Mouse (Mus musculus): ENCODE results near the gene Mmachc. TPM values are rescaled to one million over a fixed set of nuclear protein-coding genes. Genes with fewer than 3 reads are reported as not detected.
"Not testable (repeated sequence)": the region's sequence is repeated elsewhere in the genome, so short reads cannot be mapped to it uniquely, and the experiment has no call there.

The Mmachc gene
- polyA plus RNA-seq, 2 experiments = 7.6 to 18.1 TPM

GRCm38 (mm10) chr4:116683957-116684356, 24.2 kb downstream of the Mmachc start:
- WGBS = 93% methylated on average over 4 of the region's 4 CpGs
- Histone ChIP-seq H3K9ac (ENCODE audit: low read depth, low read length, severe bottlenecking) (no peak overlapping the region), H3K36me3 (ENCODE audit: control insufficient read depth, insufficient read depth, low read length) (peaks cover 14% of the 10 kb centered on the region), H3K4me2 (replicated peaks; ENCODE audit: low read depth, low read length, severe bottlenecking) (no peak overlapping the region), H3K27ac (replicated peaks; ENCODE audit: low read depth, low read length) (no peak overlapping the region), H3K4me3 (replicated peaks; ENCODE audit: low read length) (no peak overlapping the region), H3K27me3 (ENCODE audit: control insufficient read depth, insufficient read depth, low read length) (no peaks in the 10 kb centered on the region), H3K9me3 (ENCODE audit: control insufficient read depth, low read length) (no peaks in the 10 kb centered on the region), H3K4me1 (ENCODE audit: control insufficient read depth, insufficient read depth, low read length) (peaks cover 14% of the 10 kb centered on the region)
- TF ChIP-seq POLR2A (IDR thresholded peaks at IDR 0.05; ENCODE audit: borderline replicate concordance, extremely low read depth, insufficient read depth, insufficient read length) = no peak
- no peak for DNase-seq (ENCODE audit: low spot score)
- ATAC-seq (ENCODE audit: low FRiP score, low read depth) = no peak

- not testable (repeated sequence) for ATAC-seq (ENCODE audit: low FRiP score, low read depth); H3K4me1 ChIP-seq (ENCODE audit: control insufficient read depth, insufficient read depth, low read length); H3K9me3 ChIP-seq (ENCODE audit: control insufficient read depth, low read length); H3K27me3 ChIP-seq (ENCODE audit: control insufficient read depth, insufficient read depth, low read length); H3K9ac ChIP-seq (ENCODE audit: low read depth, low read length, severe bottlenecking); H3K27ac ChIP-seq (replicated peaks; ENCODE audit: low read depth, low read length); DNase-seq (ENCODE audit: low spot score); H3K36me3 ChIP-seq (ENCODE audit: control insufficient read depth, insufficient read depth, low read length); H3K4me3 ChIP-seq (replicated peaks; ENCODE audit: low read length); H3K4me2 ChIP-seq (replicated peaks; ENCODE audit: low read depth, low read length, severe bottlenecking)
- WGBS = 87% methylated on average over 4 of the region's 4 CpGs
These were observed 27.7 kb downstream of the Mmachc start for GRCm38 (mm10) chr4:116680521-116680920.

GRCm38 (mm10) chr4:116679141-116679540, 29.1 kb downstream of the Mmachc start:
- no peak for ATAC-seq (ENCODE audit: low FRiP score, low read depth)
- TF ChIP-seq POLR2A (IDR thresholded peaks at IDR 0.05; ENCODE audit: borderline replicate concordance, extremely low read depth, insufficient read depth, insufficient read length) = no peak
- no peaks in the 10 kb centered on the region for H3K9me3 ChIP-seq (ENCODE audit: control insufficient read depth, low read length)
- no peak overlapping the region for H3K27ac ChIP-seq (replicated peaks; ENCODE audit: low read depth, low read length)
- no peak overlapping the region for H3K9ac ChIP-seq (ENCODE audit: low read depth, low read length, severe bottlenecking)
- no peak overlapping the region for H3K4me3 ChIP-seq (replicated peaks; ENCODE audit: low read length)
- no peaks in the 10 kb centered on the region for H3K4me1 ChIP-seq (ENCODE audit: control insufficient read depth, insufficient read depth, low read length)
- 64% methylated on average over 5 of the region's 5 CpGs for WGBS
- no peak overlapping the region for H3K4me2 ChIP-seq (replicated peaks; ENCODE audit: low read depth, low read length, severe bottlenecking)
- H3K36me3 ChIP-seq (ENCODE audit: control insufficient read depth, insufficient read depth, low read length) = no peaks in the 10 kb centered on the region
- no peak for DNase-seq (ENCODE audit: low spot score)
- no peaks in the 10 kb centered on the region for H3K27me3 ChIP-seq (ENCODE audit: control insufficient read depth, insufficient read depth, low read length)

GRCm38 (mm10) chr4:116677808-116678207, 30.4 kb downstream of the Mmachc start:
- Histone ChIP-seq H3K27me3 (ENCODE audit: control insufficient read depth, insufficient read depth, low read length) (no peaks in the 10 kb centered on the region), H3K9me3 (ENCODE audit: control insufficient read depth, low read length) (no peaks in the 10 kb centered on the region), H3K4me2 (replicated peaks; ENCODE audit: low read depth, low read length, severe bottlenecking) (no peak overlapping the region), H3K4me1 (ENCODE audit: control insufficient read depth, insufficient read depth, low read length) (no peaks in the 10 kb centered on the region), H3K27ac (replicated peaks; ENCODE audit: low read depth, low read length) (no peak overlapping the region), H3K4me3 (replicated peaks; ENCODE audit: low read length) (no peak overlapping the region), H3K9ac (ENCODE audit: low read depth, low read length, severe bottlenecking) (no peak overlapping the region), H3K36me3 (ENCODE audit: control insufficient read depth, insufficient read depth, low read length) (no peaks in the 10 kb centered on the region)
- ATAC-seq (ENCODE audit: low FRiP score, low read depth) = no peak
- no peak for TF ChIP-seq POLR2A (IDR thresholded peaks at IDR 0.05; ENCODE audit: borderline replicate concordance, extremely low read depth, insufficient read depth, insufficient read length)
- WGBS = 57% methylated on average over 1 of the region's 1 CpGs
- DNase-seq (ENCODE audit: low spot score) = no peak

GRCm38 (mm10) chr4:116676027-116676426, 32.2 kb downstream of the Mmachc start:
- 79% methylated on average over 3 of the region's 3 CpGs for WGBS
- ATAC-seq (ENCODE audit: low FRiP score, low read depth) = no peak
- no peak for TF ChIP-seq POLR2A (IDR thresholded peaks at IDR 0.05; ENCODE audit: borderline replicate concordance, extremely low read depth, insufficient read depth, insufficient read length)

GRCm38 (mm10) chr4:116674761-116675160, 33.4 kb downstream of the Mmachc start:
- not testable (repeated sequence) for DNase-seq (ENCODE audit: low spot score); H3K4me2 ChIP-seq (replicated peaks; ENCODE audit: low read depth, low read length, severe bottlenecking); H3K4me3 ChIP-seq (replicated peaks; ENCODE audit: low read length); H3K9ac ChIP-seq (ENCODE audit: low read depth, low read length, severe bottlenecking); H3K4me1 ChIP-seq (ENCODE audit: control insufficient read depth, insufficient read depth, low read length); H3K27ac ChIP-seq (replicated peaks; ENCODE audit: low read depth, low read length); H3K36me3 ChIP-seq (ENCODE audit: control insufficient read depth, insufficient read depth, low read length); ATAC-seq (ENCODE audit: low FRiP score, low read depth); H3K27me3 ChIP-seq (ENCODE audit: control insufficient read depth, insufficient read depth, low read length); H3K9me3 ChIP-seq (ENCODE audit: control insufficient read depth, low read length)
- WGBS = 87% methylated on average over 6 of the region's 6 CpGs

More at GRCm38 (mm10) chr4:116676027-116676426, 32.2 kb downstream of the Mmachc start:
- Histone ChIP-seq H3K27me3 (ENCODE audit: control insufficient read depth, insufficient read depth, low read length) (no peaks in the 10 kb centered on the region), H3K9ac (ENCODE audit: low read depth, low read length, severe bottlenecking) (no peak overlapping the region), H3K4me1 (ENCODE audit: control insufficient read depth, insufficient read depth, low read length) (no peaks in the 10 kb centered on the region), H3K36me3 (ENCODE audit: control insufficient read depth, insufficient read depth, low read length) (no peaks in the 10 kb centered on the region), H3K4me3 (replicated peaks; ENCODE audit: low read length) (no peak overlapping the region), H3K9me3 (ENCODE audit: control insufficient read depth, low read length) (no peaks in the 10 kb centered on the region), H3K4me2 (replicated peaks; ENCODE audit: low read depth, low read length, severe bottlenecking) (no peak overlapping the region), H3K27ac (replicated peaks; ENCODE audit: low read depth, low read length) (no peak overlapping the region)
- no peak for DNase-seq (ENCODE audit: low spot score)
